Mouse (Mus musculus): ENCODE data around the gene Dnajc5g. TPM values are rescaled to one million over a fixed set of nuclear protein-coding genes. Genes with fewer than 3 reads are reported as not detected.

The Dnajc5g gene
- polyA plus RNA-seq, 1 experiment from 2014 or later = not detected

DNA sequence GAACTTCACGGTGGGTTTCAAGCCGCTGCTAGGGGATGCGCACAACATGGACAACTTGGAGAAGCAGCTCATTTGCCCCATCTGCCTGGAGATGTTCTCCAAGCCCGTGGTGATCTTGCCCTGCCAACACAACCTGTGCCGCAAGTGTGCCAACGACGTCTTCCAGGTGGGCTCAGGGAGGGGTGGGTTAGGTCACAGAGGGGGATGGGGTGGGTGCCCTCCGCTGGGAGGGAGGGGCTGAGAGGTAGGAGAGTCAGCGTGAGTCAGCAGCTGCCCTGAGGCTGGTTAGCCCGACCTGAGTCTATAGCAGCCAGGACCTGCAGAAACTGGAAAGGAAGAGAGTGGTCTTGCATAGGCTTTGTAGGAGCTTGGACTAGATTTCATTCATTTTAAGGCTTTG is 10.8 kb downstream of the Dnajc5g start:
- no peaks in the 10 kb centered on the region for H3K36me3 ChIP-seq
- H3K4me3 ChIP-seq (replicated peaks) = no peak overlapping the region
- no peak overlapping the region for H3K4me2 ChIP-seq
- ATAC-seq (ENCODE audit: low FRiP score) = no peak
- 27% methylated on average over 10 of the region's 10 CpGs for WGBS
- no peaks in the 10 kb centered on the region for H3K4me1 ChIP-seq
- H3K9ac ChIP-seq (replicated peaks) = no peak overlapping the region
- H3K27ac ChIP-seq (replicated peaks) = no peak overlapping the region
- H3K27me3 ChIP-seq (replicated peaks) = 0 out of 2 replicates have a peak, but pooled peaks cover 5% of the 10 kb centered on the region
- H3K9me3 ChIP-seq (replicated peaks) = no peaks in the 10 kb centered on the region

DNA sequence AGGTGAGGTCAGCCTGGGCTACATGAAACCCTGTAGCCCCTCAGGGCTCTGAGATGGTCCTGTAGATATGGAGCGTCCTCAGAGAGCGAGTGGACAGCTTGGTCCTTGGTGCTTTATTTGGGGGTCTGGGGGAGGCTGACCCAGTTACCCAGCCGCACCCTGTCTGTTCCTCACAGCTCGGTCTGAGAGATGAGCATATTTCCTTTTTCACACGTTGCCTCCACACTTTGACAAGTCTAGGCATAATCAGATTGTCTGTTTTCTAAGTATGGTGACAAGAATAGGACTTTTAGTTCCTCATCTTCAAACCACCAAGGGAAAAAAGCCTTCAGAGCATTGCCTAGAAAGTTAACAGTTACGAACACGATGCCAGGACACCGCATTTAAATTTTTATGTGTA is 15.0 kb downstream of the Dnajc5g start:
- Histone ChIP-seq H3K4me1 (no peaks in the 10 kb centered on the region), H3K4me3 (replicated peaks) (no peak overlapping the region), H3K36me3 (no peaks in the 10 kb centered on the region), H3K9me3 (replicated peaks) (no peaks in the 10 kb centered on the region), H3K27me3 (replicated peaks) (0 out of 2 replicates have a peak, but pooled peaks cover 5% of the 10 kb centered on the region), H3K27ac (replicated peaks) (no peak overlapping the region), H3K9ac (replicated peaks) (no peak overlapping the region), H3K4me2 (no peak overlapping the region)
- ATAC-seq (ENCODE audit: low FRiP score) = no peak
- 81% methylated on average over 8 of the region's 8 CpGs for WGBS

DNA sequence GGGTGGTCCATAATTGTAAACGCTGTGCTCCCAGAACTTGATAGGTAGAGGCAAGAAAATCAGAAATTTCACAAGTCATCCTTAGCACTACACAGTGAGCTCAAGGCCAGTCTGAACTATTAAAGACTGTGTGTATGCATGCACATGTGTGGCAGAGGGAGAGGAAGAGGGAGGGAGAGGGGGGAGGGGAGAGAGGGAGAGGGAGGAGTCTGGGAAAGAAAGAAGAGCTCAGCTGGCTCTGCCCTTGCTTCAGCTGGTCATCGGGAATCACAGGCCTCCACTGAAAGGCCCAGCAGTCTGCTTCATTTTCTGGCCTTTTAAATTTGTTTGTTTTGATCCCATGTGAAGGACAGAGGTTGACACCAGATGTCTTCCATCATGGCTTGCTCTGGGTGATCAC is 17.4 kb downstream of the Dnajc5g start:
- no peaks in the 10 kb centered on the region for H3K9me3 ChIP-seq (replicated peaks)
- no peaks in the 10 kb centered on the region for H3K4me1 ChIP-seq
- H3K9ac ChIP-seq (replicated peaks) = no peak overlapping the region
- 55% methylated on average over 2 of the region's 2 CpGs for WGBS
- no peak for ATAC-seq (ENCODE audit: low FRiP score)
- H3K27ac ChIP-seq (replicated peaks) = no peak overlapping the region
- H3K27me3 ChIP-seq (replicated peaks) = no peaks in the 10 kb centered on the region
- H3K36me3 ChIP-seq = no peaks in the 10 kb centered on the region
- H3K4me3 ChIP-seq (replicated peaks) = no peak overlapping the region
- H3K4me2 ChIP-seq = no peak overlapping the region

DNA sequence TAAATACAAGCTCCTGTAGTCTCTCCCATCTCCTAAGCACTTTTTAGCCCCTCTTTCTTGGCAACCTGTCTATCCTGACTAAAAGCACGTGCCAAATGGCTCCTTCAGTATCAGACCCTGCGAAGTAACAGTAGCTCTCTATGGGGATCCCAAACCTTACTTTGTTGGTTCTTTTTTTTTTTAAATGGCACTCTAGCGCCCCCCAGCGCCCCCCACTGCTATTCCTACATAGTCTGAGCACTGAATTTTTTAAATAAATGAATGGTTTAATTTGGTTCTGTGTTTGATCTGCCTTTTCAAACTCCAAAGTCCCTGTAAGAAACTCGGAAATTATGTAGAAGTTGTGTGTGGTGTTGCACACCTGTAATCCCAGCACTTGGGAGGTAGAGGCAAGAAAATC is 20.0 kb downstream of the Dnajc5g start:
- H3K4me2 ChIP-seq = no peak overlapping the region
- no peak overlapping the region for H3K9ac ChIP-seq (replicated peaks)
- no peak overlapping the region for H3K27ac ChIP-seq (replicated peaks)
- H3K9me3 ChIP-seq (replicated peaks) = no peaks in the 10 kb centered on the region
- no peaks in the 10 kb centered on the region for H3K4me1 ChIP-seq
- ATAC-seq (ENCODE audit: low FRiP score) = no peak
- 40% methylated on average over 5 of the region's 5 CpGs for WGBS
- H3K36me3 ChIP-seq = no peaks in the 10 kb centered on the region
- H3K4me3 ChIP-seq (replicated peaks) = no peak overlapping the region
- 0 out of 2 replicates have a peak, but pooled peaks cover 2% of the 10 kb centered on the region for H3K27me3 ChIP-seq (replicated peaks)

DNA sequence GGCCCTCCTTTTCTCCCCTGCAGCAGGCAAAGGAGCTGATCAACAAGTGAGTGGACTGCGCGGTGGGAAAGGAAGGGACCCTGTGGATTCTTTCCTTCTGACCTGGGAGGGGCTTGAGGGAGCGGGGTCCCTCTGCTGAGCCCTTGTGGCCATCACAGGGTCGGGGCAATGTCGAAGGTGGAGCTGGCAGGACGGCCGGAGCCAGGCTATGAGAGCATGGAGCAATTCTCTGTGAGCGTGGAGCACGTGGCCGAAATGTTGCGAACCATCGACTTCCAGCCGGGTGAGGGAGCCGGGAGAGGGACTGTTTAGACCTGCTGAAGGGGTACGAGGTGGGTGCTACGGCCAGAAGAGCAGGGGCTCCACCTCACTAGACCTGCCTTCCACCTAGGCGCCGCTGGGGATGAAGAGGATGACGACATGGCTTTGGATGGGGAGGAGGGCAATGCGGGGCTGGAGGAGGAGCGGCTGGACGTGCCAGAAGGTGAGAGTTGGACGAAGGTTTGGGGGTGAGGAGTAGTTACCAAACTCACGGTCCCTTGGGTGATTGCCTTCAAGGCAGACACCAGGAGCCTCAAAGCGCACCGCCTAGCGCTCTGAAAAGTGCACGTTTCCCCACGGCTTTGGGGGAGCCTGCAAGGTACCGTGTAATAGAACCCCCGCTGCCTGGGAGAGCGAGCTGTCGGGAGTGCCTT is 30.8 kb downstream of the Dnajc5g start:
- peaks cover 7% of the 10 kb centered on the region; the same call in 1 of the 2 replicates for H3K36me3 ChIP-seq
- H3K4me2 ChIP-seq = peak overlapping the region; percentile 63
- no peak for ATAC-seq (ENCODE audit: low FRiP score)
- H3K27me3 ChIP-seq (replicated peaks) = peaks cover 67% of the 10 kb centered on the region
- peak overlapping the region; percentile 36 for H3K4me3 ChIP-seq (replicated peaks)
- no peak overlapping the region for H3K9ac ChIP-seq (replicated peaks)
- under 1% methylated on average over 33 of the region's 33 CpGs for WGBS
- H3K27ac ChIP-seq (replicated peaks) = no peak overlapping the region
- no peaks in the 10 kb centered on the region for H3K9me3 ChIP-seq (replicated peaks)
- peaks cover 27% of the 10 kb centered on the region for H3K4me1 ChIP-seq

DNA sequence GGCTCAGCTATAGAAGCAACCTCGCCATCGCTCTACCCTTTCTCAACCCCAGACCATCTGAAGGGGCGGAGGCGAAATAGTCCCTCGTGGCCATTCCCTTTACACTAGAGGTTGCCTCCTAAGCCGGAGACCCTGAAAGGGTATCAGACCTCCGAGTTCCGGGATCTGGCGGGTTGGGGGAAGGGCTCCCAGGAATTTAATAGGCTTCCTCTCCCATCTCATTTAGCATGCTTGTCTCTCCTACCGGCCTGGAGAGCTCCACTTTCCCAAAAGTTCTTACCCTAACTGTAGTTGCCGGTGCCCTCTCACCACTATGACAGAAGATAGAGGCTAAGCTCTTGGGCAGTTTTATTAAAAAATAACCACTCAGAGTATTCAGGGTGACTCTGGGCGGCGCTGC is 31.6 kb downstream of the Dnajc5g start:
- Histone ChIP-seq H3K4me3 (replicated peaks) (peak overlapping the region; percentile 36), H3K9ac (replicated peaks) (peak overlapping the region; percentile 40), H3K27ac (replicated peaks) (no peak overlapping the region), H3K27me3 (replicated peaks) (peaks cover 67% of the 10 kb centered on the region), H3K36me3 (peaks cover 7% of the 10 kb centered on the region; the same call in 1 of the 2 replicates), H3K9me3 (replicated peaks) (no peaks in the 10 kb centered on the region), H3K4me1 (peaks cover 27% of the 10 kb centered on the region), H3K4me2 (peak overlapping the region; percentile 63)
- no peak for ATAC-seq (ENCODE audit: low FRiP score)
- under 1% methylated on average over 13 of the region's 13 CpGs for WGBS

DNA sequence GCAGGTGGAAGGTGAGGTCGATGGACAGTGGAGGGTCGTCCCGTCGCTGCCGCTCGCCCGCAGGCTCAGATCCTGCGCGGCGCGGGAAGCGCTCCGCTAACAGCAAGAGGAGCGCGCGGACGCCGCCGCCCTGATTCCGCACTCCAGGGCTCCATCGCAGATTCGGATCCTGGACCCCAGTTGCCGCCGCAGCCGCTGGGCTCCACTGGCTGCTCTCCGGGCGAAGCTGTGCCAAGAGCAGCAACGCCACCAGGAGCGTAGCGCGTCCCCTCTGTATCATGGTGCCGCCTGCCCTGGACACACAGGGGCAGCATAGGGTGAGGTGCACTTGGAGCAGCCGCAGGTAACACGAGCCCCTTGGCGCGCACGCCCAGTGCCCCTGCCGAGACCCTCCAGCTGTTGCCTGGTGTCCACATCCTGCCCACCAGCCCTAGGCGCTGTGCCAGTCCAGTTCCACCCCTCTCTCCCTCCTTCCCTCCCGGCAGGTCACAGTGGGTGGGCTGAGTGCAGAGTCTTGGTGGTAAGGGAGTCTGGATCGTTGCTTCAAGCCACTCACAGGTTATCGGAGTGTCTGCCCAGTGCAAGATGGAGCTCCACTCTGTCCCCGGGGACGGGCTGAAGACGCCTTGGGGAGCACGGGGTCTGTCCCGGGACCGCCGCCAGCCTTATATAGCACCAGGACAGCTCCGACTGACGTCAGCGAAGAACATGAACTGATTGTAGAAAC is 32.3 kb downstream of the Dnajc5g start, which contains the start of gene Ucn:
Ucn (minus strand) TSS at position 589 of the 727 bp plus-strand sequence.
- Histone ChIP-seq H3K9me3 (replicated peaks) (no peaks in the 10 kb centered on the region), H3K4me1 (peaks cover 27% of the 10 kb centered on the region), H3K9ac (replicated peaks) (peak within 1 kb of the TSS; percentile 40), H3K27me3 (replicated peaks) (peaks cover 65% of the 10 kb centered on the region), H3K27ac (replicated peaks) (no peak within 1 kb of the TSS), H3K36me3 (peaks cover 10% of the 10 kb centered on the region; the same call in 1 of the 2 replicates), H3K4me3 (replicated peaks) (peak within 1 kb of the TSS; percentile 36), H3K4me2 (peak within 1 kb of the TSS; percentile 63)
- 1% methylated on average over 52 of the region's 52 CpGs for WGBS
- ATAC-seq (ENCODE audit: low FRiP score) = no peak

DNA sequence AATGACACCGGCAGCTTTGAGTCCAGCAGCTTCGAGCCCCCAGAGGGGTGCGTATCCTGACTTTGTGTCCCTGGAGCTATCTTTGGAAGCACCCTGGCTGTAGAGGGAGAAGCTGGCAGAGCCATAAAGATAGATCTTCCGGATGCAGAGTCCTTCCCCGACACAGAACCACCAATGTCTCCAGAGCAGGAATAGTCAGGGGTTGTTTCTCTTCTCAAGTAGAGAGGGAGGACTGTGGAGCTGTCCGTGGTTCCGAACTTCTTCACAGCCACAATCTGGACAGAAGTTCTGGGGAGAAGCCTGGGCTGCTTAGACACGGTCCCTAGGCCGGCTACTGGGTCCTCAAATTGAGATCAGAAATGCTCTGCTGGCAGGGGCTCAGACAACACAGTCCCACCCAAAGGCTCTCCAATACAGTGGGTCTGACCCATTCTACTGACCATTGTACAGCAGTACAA is 32.9 kb downstream of the Dnajc5g start:
- Histone ChIP-seq H3K36me3 (peaks cover 13% of the 10 kb centered on the region; the same call in 1 of the 2 replicates), H3K9me3 (replicated peaks) (no peaks in the 10 kb centered on the region), H3K27me3 (replicated peaks) (peaks cover 61% of the 10 kb centered on the region), H3K4me2 (peak overlapping the region; percentile 63), H3K9ac (replicated peaks) (no peak overlapping the region), H3K4me3 (replicated peaks) (peak overlapping the region; percentile 36), H3K4me1 (peaks cover 27% of the 10 kb centered on the region), H3K27ac (replicated peaks) (no peak overlapping the region)
- ATAC-seq (ENCODE audit: low FRiP score) = no peak
- WGBS = 14% methylated on average over 9 of the region's 9 CpGs

DNA sequence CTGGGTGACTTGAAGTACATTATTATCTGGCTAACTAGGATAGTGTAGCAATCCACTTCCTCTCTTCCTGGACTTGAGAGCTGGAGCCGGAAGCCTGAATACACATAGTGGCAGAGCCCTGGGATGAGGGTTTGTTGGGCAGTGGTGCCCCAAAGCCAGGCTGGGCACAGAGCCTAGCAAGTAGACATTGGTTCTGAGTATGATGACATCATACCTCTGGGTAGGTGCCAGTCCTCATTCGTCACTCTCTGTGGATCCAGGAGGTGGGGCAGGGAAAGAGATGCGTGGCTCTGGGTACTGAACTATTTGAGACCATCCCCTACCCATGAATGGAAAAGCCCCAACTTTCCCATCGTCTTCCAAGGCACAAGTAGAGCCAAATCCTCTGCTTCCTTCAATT is 43.7 kb downstream of the Dnajc5g start:
- WGBS = 91% methylated on average over 4 of the region's 4 CpGs
- Histone ChIP-seq H3K4me2 (no peak overlapping the region), H3K27me3 (replicated peaks) (no peaks in the 10 kb centered on the region), H3K9me3 (replicated peaks) (no peaks in the 10 kb centered on the region), H3K36me3 (peaks cover 20% of the 10 kb centered on the region), H3K4me1 (peaks cover 13% of the 10 kb centered on the region), H3K27ac (replicated peaks) (no peak overlapping the region), H3K9ac (replicated peaks) (no peak overlapping the region), H3K4me3 (replicated peaks) (no peak overlapping the region)
- ATAC-seq (ENCODE audit: low FRiP score) = no peak

DNA sequence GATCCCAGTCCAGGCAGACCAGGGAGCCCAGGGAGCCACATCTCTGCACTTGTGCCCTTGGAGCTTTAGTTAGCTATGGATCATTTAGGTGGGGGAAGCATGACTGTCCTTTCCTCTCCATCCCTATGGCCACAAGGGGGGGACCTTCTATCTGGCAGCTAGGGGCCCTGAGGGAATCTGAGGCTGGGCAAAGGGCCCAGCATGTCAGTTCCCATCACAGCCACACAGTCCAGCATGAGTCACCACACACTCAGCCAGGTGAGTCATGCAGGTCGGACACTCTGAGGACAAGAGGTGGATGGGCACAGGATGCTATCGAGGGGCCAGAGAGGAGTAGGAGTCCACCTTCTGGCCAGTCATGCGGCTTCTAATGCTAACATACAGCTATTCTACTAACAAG is 45.7 kb downstream of the Dnajc5g start:
- no peaks in the 10 kb centered on the region for H3K9me3 ChIP-seq (replicated peaks)
- no peak overlapping the region for H3K4me3 ChIP-seq (replicated peaks)
- no peak for ATAC-seq (ENCODE audit: low FRiP score)
- no peak overlapping the region for H3K4me2 ChIP-seq
- H3K36me3 ChIP-seq = peaks cover 13% of the 10 kb centered on the region
- H3K4me1 ChIP-seq = peaks cover 15% of the 10 kb centered on the region
- H3K9ac ChIP-seq (replicated peaks) = no peak overlapping the region
- H3K27me3 ChIP-seq (replicated peaks) = no peaks in the 10 kb centered on the region
- 90% methylated on average over 3 of the region's 3 CpGs for WGBS
- no peak overlapping the region for H3K27ac ChIP-seq (replicated peaks)

DNA sequence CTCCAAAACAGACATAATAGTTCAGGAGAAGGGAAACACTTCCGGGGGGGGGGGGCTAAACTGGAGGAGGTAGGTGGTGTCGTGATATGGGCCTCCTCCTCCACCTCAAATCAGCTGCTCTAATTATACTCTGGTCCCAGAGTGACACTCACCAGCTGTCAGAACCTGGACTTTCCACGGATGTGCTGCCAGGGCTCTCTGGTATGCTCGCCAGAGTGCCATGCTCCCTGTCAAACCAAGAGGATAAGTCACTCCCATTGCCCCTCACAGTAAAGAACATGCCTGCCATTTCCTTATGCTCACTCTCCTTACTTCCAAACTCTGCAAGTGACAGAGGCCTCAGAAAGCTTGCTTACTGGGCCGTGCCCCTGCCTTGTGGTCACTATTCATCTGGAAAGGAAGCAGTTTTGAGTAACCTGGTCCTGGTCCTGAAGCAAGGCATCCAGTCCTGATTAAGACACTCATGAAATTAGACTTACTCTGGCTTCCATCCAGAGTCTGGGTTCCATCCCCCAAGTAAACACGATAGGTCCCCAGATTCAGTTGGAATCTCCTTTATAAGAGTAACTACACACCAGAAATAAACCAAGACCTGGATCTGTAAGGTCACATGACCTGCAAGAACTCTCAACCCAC is 47.5 kb downstream of the Dnajc5g start:
- H3K36me3 ChIP-seq = peaks cover 27% of the 10 kb centered on the region
- H3K27ac ChIP-seq (replicated peaks) = peak overlapping the region; percentile 79
- WGBS = 39% methylated on average over 6 of the region's 6 CpGs
- ATAC-seq (ENCODE audit: low FRiP score) = peak; percentile 29
- peak overlapping the region; percentile 92 for H3K4me2 ChIP-seq
- no peaks in the 10 kb centered on the region for H3K9me3 ChIP-seq (replicated peaks)
- peak overlapping the region; percentile 67 for H3K4me3 ChIP-seq (replicated peaks)
- peaks cover 15% of the 10 kb centered on the region for H3K4me1 ChIP-seq
- no peaks in the 10 kb centered on the region for H3K27me3 ChIP-seq (replicated peaks)
- H3K9ac ChIP-seq (replicated peaks) = peak overlapping the region; percentile 77

Data from neural tube, embryonic 15.5 days (tissue).